30 mouse cellular contexts compared by ENCODE assay signal in the genomic region with DNA sequence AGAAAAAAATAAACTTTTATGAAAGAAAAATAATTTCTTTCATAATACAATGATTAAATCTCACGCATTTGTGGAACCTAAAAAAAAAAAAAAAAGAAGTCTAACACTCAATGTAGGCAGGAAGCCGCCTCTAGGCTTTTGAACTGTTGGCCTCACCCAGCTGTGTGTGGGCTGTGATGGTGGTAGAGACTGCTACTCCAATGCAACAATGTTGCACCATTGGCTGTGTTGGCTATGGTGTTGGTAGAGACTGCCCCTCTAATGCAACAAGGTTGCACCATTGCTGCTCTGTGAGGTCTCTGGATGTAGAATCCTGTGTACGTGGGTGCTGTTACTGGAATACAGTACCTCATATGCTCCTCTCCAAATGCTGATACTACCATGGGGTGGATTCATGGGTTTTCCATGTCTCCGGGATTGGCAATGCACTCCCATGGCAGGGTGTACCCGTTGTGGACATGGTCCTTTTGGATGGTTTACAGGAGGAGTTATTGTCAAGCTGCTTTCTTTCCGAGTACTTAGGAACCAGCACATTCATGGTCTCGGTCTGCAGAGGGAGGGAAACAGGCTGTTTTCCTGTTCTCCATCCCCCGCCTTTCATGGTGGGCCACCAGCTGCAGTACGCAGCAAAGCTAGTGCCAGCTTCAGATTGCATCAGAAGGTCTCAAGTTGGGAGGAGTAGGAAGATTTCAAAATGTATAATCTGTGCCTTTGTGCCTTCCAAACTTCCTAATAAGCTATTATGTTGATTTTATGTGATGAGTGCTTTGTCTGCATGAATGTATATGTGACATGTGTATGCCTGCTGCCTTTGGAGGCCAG.
DNase-seq lines count a peak whose midpoint lies in the region; ATAC-seq and TF ChIP-seq lines count a peak whose summit lies in the region.
"Had no signal": no experiment of that assay in that cellular context is flagged by ENCODE, and none has a peak within 500 bp of the region (broad histone marks: within the 10 kb centered on the region; RNA-seq: fewer than 3 reads in every experiment).

No protein-coding gene starts in this region.

- H3K27me3 ChIP-seq in lung, postnatal 0 days (replicated peaks; ENCODE audit: insufficient read depth, low read length), result no peaks in the 10 kb centered on the region
- H3K27me3 ChIP-seq: CH12.LX; embryonic facial prominence, embryonic 12.5 days; forebrain, embryonic 15.5 days; heart, embryonic 12.5 days; hindbrain, embryonic 13.5 days; lung, embryonic 15.5 days had no signal

- TF ChIP-seq CTCF in lung, postnatal 0 days (IDR thresholded peaks at IDR 0.05), result no peak
- no peak for TF ChIP-seq CTCF in lung, adult 2 months (IDR thresholded peaks at IDR 0.05; ENCODE audit: insufficient read depth, low read length)

- no peak overlapping the region for H3K4me3 ChIP-seq in lung, postnatal 0 days (ENCODE audit: low read depth, low read length)
- no peak overlapping the region for H3K4me3 ChIP-seq in lung, adult 2 months (replicated peaks; ENCODE audit: extremely low read depth, low read depth, low read length)
- H3K4me3 ChIP-seq: embryonic facial prominence, embryonic 12.5 days; forebrain, embryonic 10.5 days; forebrain, embryonic 15.5 days; heart, embryonic 12.5 days; hindbrain, embryonic 13.5 days; lung, embryonic 15.5 days had no signal

- TF ChIP-seq POLR2A in lung, adult 2 months (IDR thresholded peaks at IDR 0.05; ENCODE audit: borderline replicate concordance, extremely low read depth, low read depth, low read length), result no peak

- H3K4me1 ChIP-seq in lung, postnatal 0 days (ENCODE audit: insufficient read depth, low read depth, low read length), result no peaks in the 10 kb centered on the region
- H3K4me1 ChIP-seq in lung, adult 2 months (ENCODE audit: control insufficient read depth, insufficient read depth, low read length), result peaks cover 3% of the 10 kb centered on the region
- H3K4me1 ChIP-seq: forebrain, embryonic 15.5 days; heart, embryonic 12.5 days had no signal

- WGBS in lung, postnatal 0 days, result 72% methylated on average over 9 of the region's 9 CpGs
- 79% methylated on average over 9 of the region's 9 CpGs for WGBS in lung, adult 2 months

- peak; percentile 13 for DNase-seq in gastrocnemius, adult 18-20 months (ENCODE audit: low spot score)
- no peak for DNase-seq in gastrocnemius, postnatal 4 days (ENCODE audit: low spot score in 2 of 2)
- peak; percentile 53 for DNase-seq in lung, postnatal 0 days (ENCODE audit: low spot score)
- DNase-seq in lung, adult 2 months, result no peak
- peak; percentile 65 for DNase-seq in gonadal fat pad, adult 2 months (ENCODE audit: low read depth)
- DNase-seq in testis, postnatal 10 days (ENCODE audit: low spot score), result peak; percentile 48
- DNase-seq in kidney, adult 8-10 months, result no peak
- DNase-seq in MN1 (ENCODE audit: low spot score), result no peak
- DNase-seq: adrenal gland, postnatal 14 days; cerebellum, adult 11-12 months; cerebellum, adult 9-11 months; embryo, embryonic 11 days; heart, adult 18-20 months; heart, postnatal 4 days; kidney, adult 2 months; kidney, postnatal 4 days; liver; midbrain, embryonic 14.5 days; right cerebral cortex, postnatal 4 days; thymus, adult 2 months; thymus, postnatal 36 days had no signal

- no peaks in the 10 kb centered on the region for H3K36me3 ChIP-seq in lung, postnatal 0 days (ENCODE audit: insufficient read depth, low read length)
- H3K36me3 ChIP-seq: embryonic facial prominence, embryonic 12.5 days; forebrain, embryonic 10.5 days; forebrain, embryonic 15.5 days; heart, embryonic 12.5 days; hindbrain, embryonic 13.5 days; lung, embryonic 15.5 days had no signal

- TF ChIP-seq EP300 in lung, postnatal 0 days (IDR thresholded peaks at IDR 0.05), result no peak

- no peaks in the 10 kb centered on the region for H3K9me3 ChIP-seq in lung, postnatal 0 days (ENCODE audit: low read length)
- H3K9me3 ChIP-seq: embryonic facial prominence, embryonic 12.5 days; forebrain, embryonic 10.5 days; forebrain, embryonic 15.5 days; heart, embryonic 12.5 days; hindbrain, embryonic 13.5 days; lung, embryonic 15.5 days had no signal

- no peak overlapping the region for H3K27ac ChIP-seq in lung, postnatal 0 days (ENCODE audit: low read length)
- H3K27ac ChIP-seq: embryonic facial prominence, embryonic 12.5 days; forebrain, embryonic 10.5 days; forebrain, embryonic 15.5 days; hindbrain, embryonic 13.5 days; kidney, postnatal 0 days; liver, embryonic 14.5 days had no signal

- no peak overlapping the region for H3K9ac ChIP-seq in lung, postnatal 0 days (replicated peaks; ENCODE audit: low read depth)
- H3K9ac ChIP-seq: embryonic facial prominence, embryonic 12.5 days; forebrain, embryonic 15.5 days; heart, embryonic 12.5 days; hindbrain, embryonic 13.5 days; liver, embryonic 14.5 days; lung, embryonic 15.5 days had no signal

- no peak overlapping the region for H3K4me2 ChIP-seq in lung, postnatal 0 days (replicated peaks; ENCODE audit: low read depth, low read length)
- H3K4me2 ChIP-seq: embryonic facial prominence, embryonic 12.5 days; forebrain, embryonic 15.5 days; heart, embryonic 12.5 days; hindbrain, embryonic 13.5 days; lung, embryonic 15.5 days had no signal

- peak; percentile 20 for ATAC-seq in lung, postnatal 0 days
- ATAC-seq: forebrain, embryonic 15.5 days had no signal

Comparison
In these comparisons a context has a peak if more than half of its experiments do, and no peak if none do; other contexts are left out.
1. DNase-seq: peak in gastrocnemius, adult 18-20 months (single experiment), lung, postnatal 0 days (single experiment), gonadal fat pad, adult 2 months (single experiment) and testis, postnatal 10 days (single experiment); none in gastrocnemius, postnatal 4 days (0 of 2), lung, adult 2 months (single experiment), kidney, adult 8-10 months (0 of 2) and MN1 (single experiment).